Comparison of ENCODE assay signal across 9 mouse cellular contexts in genomic region chr15:12206646-12207222, GRCm38 (mm10). TPM values are rescaled to one million over a fixed set of nuclear protein-coding genes. Genes with fewer than 3 reads are reported as not detected.
DNase-seq lines count a peak whose midpoint lies in the region; ATAC-seq and TF ChIP-seq lines count a peak whose summit lies in the region.
"Had no signal": no experiment of that assay in that cellular context is flagged by ENCODE, and none has a peak within 500 bp of the region (broad histone marks: within the 10 kb centered on the region; RNA-seq: fewer than 3 reads in every experiment).

No protein-coding gene starts in this region.

- no peak overlapping the region for H3K27ac ChIP-seq in gastrocnemius, adult 2 months
- no peak overlapping the region for H3K27ac ChIP-seq in CH12.LX (ENCODE audit: insufficient read depth, low read depth)
- H3K27ac ChIP-seq in hindbrain, embryonic 12.5 days = no peak overlapping the region
- H3K27ac ChIP-seq in liver, embryonic 12.5 days = peak overlapping the region; percentile 48; the same call in 1 of the 2 replicates

- TF ChIP-seq CTCF in gastrocnemius, adult 2 months (IDR thresholded peaks at IDR 0.05) = no peak
- TF ChIP-seq CTCF in CH12.LX (conservative IDR thresholded peaks at IDR 0.05 in 1 of 2, IDR thresholded peaks at IDR 0.05 in 1 of 2; ENCODE audit: low read depth in 2 of 2, low read length in 2 of 2) = no peak

- no peak for TF ChIP-seq RAD21 in CH12.LX (IDR thresholded peaks at IDR 0.05; ENCODE audit: low read depth, low read length)

- TF ChIP-seq POLR2A in CH12.LX (IDR thresholded peaks at IDR 0.05; ENCODE audit: low read depth, low read length) = no peak

- in situ Hi-C loops in CH12.LX (cut with MboI; ENCODE audit: low pct_ligation_motif_present, low pct_unique_long_range_greater_than_20kb, low sequenced_read_pairs) = loop anchor here (5.0 kb wide), 1 partner anchor 36 kb away; no protein-coding TSS in a partner anchor

- H3K27me3 ChIP-seq in CH12.LX (replicated peaks) = no peaks in the 10 kb centered on the region
- no peaks in the 10 kb centered on the region for H3K27me3 ChIP-seq in hindbrain, embryonic 12.5 days
- H3K27me3 ChIP-seq in liver, embryonic 12.5 days (replicated peaks) = no peaks in the 10 kb centered on the region

- H3K9ac ChIP-seq in CH12.LX (ENCODE audit: insufficient read depth, low read depth) = no peak overlapping the region
- no peak overlapping the region for H3K9ac ChIP-seq in hindbrain, embryonic 12.5 days
- peak overlapping the region; percentile 96 for H3K9ac ChIP-seq in liver, embryonic 12.5 days

- dilution Hi-C loops in CH12.LX (cut with MboI; ENCODE audit: extremely low pct_ligation_motif_present, extremely low pct_unique_long_range_greater_than_20kb, low sequenced_read_pairs) = no loop called here

- intact Hi-C loops in gastrocnemius, adult 2 months (cut with DNase I) = loop anchor here (5.0 kb wide), 2 partner anchors 36 to 116 kb away; partner anchors contain the start of genes 1810049J17Rik and Golph3
- intact Hi-C loops in gastrocnemius, postnatal 14 days (cut with DNase I; ENCODE audit: low total_unique reads) = no loop called here

- H3K36me3 ChIP-seq in CH12.LX (replicated peaks in 1 of 2; ENCODE audit: control insufficient read depth in 1 of 2, insufficient read depth in 1 of 2, low read length in 1 of 2) = peaks cover 6 to 37% of the 10 kb centered on the region in 2 experiments
- no peaks in the 10 kb centered on the region for H3K36me3 ChIP-seq in hindbrain, embryonic 12.5 days
- H3K36me3 ChIP-seq in liver, embryonic 12.5 days = peaks cover 7% of the 10 kb centered on the region

- no peak for DNase-seq in gastrocnemius, adult 2 months
- no peak for DNase-seq in gastrocnemius, postnatal 14 days
- peak; percentile 8 for DNase-seq in CH12.LX (ENCODE audit: extremely low read depth)
- no peak for DNase-seq in frontal cortex, adult 2 months (ENCODE audit: extremely low spot score in 1 of 2, low spot score in 1 of 2)
- DNase-seq in right cerebral cortex, postnatal 4 days = no peak
- no peak for DNase-seq in thymus, postnatal 14 days
- DNase-seq: right cerebral cortex, postnatal 25 days had no signal

- H3K9me3 ChIP-seq in CH12.LX (replicated peaks; ENCODE audit: low read length) = no peaks in the 10 kb centered on the region
- no peaks in the 10 kb centered on the region for H3K9me3 ChIP-seq in hindbrain, embryonic 12.5 days (replicated peaks)
- no peaks in the 10 kb centered on the region for H3K9me3 ChIP-seq in liver, embryonic 12.5 days (replicated peaks)

- peak overlapping the region; percentile 95 for H3K4me3 ChIP-seq in gastrocnemius, adult 2 months
- H3K4me3 ChIP-seq in CH12.LX (replicated peaks in 1 of 3; ENCODE audit: low read depth in 2 of 3, low read length in 2 of 3, poor library complexity in 1 of 3) = no peak overlapping the region
- H3K4me3 ChIP-seq in hindbrain, embryonic 12.5 days = no peak overlapping the region
- peak overlapping the region; percentile 92 for H3K4me3 ChIP-seq in liver, embryonic 12.5 days

- WGBS in hindbrain, embryonic 12.5 days = 50% methylated on average over 7 of the region's 7 CpGs
- 69% methylated on average over 7 of the region's 7 CpGs for WGBS in liver, embryonic 12.5 days (ENCODE audit: insufficient replicate concordance)

- peak overlapping the region; percentile 92; the same call in 1 of the 2 replicates for H3K4me2 ChIP-seq in CH12.LX (ENCODE audit: insufficient read depth, low read depth, poor library complexity, severe bottlenecking)
- peak overlapping the region; percentile 70 for H3K4me2 ChIP-seq in hindbrain, embryonic 12.5 days (replicated peaks)
- H3K4me2 ChIP-seq in liver, embryonic 12.5 days = peak overlapping the region; percentile 70

- H3K4me1 ChIP-seq in CH12.LX (ENCODE audit: control insufficient read depth in 1 of 2, insufficient read depth in 2 of 2) = peaks cover 14 to 40% of the 10 kb centered on the region in 2 experiments
- H3K4me1 ChIP-seq in hindbrain, embryonic 12.5 days = peaks cover 32% of the 10 kb centered on the region
- peaks cover 81% of the 10 kb centered on the region for H3K4me1 ChIP-seq in liver, embryonic 12.5 days

- H3K79me2 ChIP-seq in CH12.LX (replicated peaks; ENCODE audit: control insufficient read depth, extremely low read depth, insufficient read depth, poor library complexity, severe bottlenecking) = peaks cover 22% of the 10 kb centered on the region

- no peak for ATAC-seq in hindbrain, embryonic 12.5 days (ENCODE audit: low FRiP score)
- no peak for ATAC-seq in liver, embryonic 12.5 days

- TF ChIP-seq EP300 in CH12.LX (IDR thresholded peaks at IDR 0.05; ENCODE audit: low read length) = no peak

TF ChIP-seq in CH12.LX, 34 proteins besides CTCF, POLR2A, EP300 and RAD21:
- TF ChIP-seq CHD2 (IDR thresholded peaks at IDR 0.05; ENCODE audit: low read length) = peak; percentile 36; the same call in 1 of the 2 replicates
- no peak for TF ChIP-seq IRF4 (IDR thresholded peaks at IDR 0.05; ENCODE audit: low read depth, low read length)
- no peak for TF ChIP-seq MEF2A (IDR thresholded peaks at IDR 0.05; ENCODE audit: borderline replicate concordance, low read depth, low read length)

RNA-seq across cellular contexts. Expression of gene Mtmr12, which starts 1.9 kb away (rescaled TPM):
- total RNA-seq in gastrocnemius, adult 2 months (2021) = 1 to 10 TPM; 3.5 to 5.6 TPM
- total RNA-seq in gastrocnemius, postnatal 14 days (2021) = 1 to 10 TPM; 6.0 to 7.1 TPM
- total RNA-seq in CH12.LX (2012; rRNA removed) = 8.2 and 8.6 TPM in 2 replicates
- total RNA-seq in CH12.LX (2014; rRNA removed) = 11.0 and 12.3 TPM in 2 replicates
- polyA plus RNA-seq in CH12.LX (2012; ENCODE audit: insufficient read length, low read depth) = 15.3 and 16.3 TPM in 2 replicates
- 16.5 and 16.6 TPM in 2 replicates for polyA plus RNA-seq in hindbrain, embryonic 12.5 days (2016; fragmentation: Nextera tagmentation; extraction: Ambion mirVana)
- polyA plus RNA-seq in liver, embryonic 12.5 days (2016; fragmentation: Nextera tagmentation; extraction: Ambion mirVana) = 11.9 and 12.3 TPM in 2 replicates
- polyA plus RNA-seq in frontal cortex, adult 2 months (2012; rRNA removed) = 24.5 and 24.7 TPM in 2 replicates

Comparison
In these comparisons a context has a peak if more than half of its experiments do, and no peak if none do; other contexts are left out.
1. H3K4me3 ChIP-seq: peak in gastrocnemius, adult 2 months (single experiment) and liver, embryonic 12.5 days (single experiment); none in CH12.LX (0 of 3) and hindbrain, embryonic 12.5 days (single experiment).
2. Peak in every context shown above with its lines, with median percentiles within 50 percentile points of each other: H3K4me2 ChIP-seq.